Mouse (Mus musculus) megakaryocyte progenitor cell, adult 5-6 weeks (primary cell): Measurements from ENCODE around the gene Cables2. TPM values are rescaled to one million over a fixed set of nuclear protein-coding genes. Genes with fewer than 3 reads are reported as not detected.

Experiments
- ATAC-seq: replicated peaks from 2 replicates; pipeline ENCODE4 v1.8.0; 2016; ENCODE audit warnings: mild to moderate bottlenecking, moderate TSS enrichment, inconsistent platforms; ENCODE audit not compliant: poor library complexity
- total RNA-seq, 2 experiments: library from RNA; stranded (forward) in 1 of 2; stranded (reverse) in 1 of 2; fragments of 157-497, 149-512 nt in 1 of 2; fragments of 200-1000 nt in 1 of 2; gene quantifications; 2 replicates each; pipeline versions ENCODE4 v1.2.3 to v1.2.4; 2015 to 2017

Gene Cables2
- total RNA-seq, 2 experiments from 2014 or later = 9.9 to 15.1 TPM

- peak; percentile 24 for ATAC-seq
Measured at GRCm38 (mm10) chr2:180256296-180257000, 16.8 kb downstream of the Cables2 start.

- ATAC-seq = no peak
Measured at GRCm38 (mm10) chr2:180255701-180256100, 17.6 kb downstream of the Cables2 start.

GRCm38 (mm10) chr2:180254436-180255209, 18.7 kb downstream of the Cables2 start:
- no peak for ATAC-seq

GRCm38 (mm10) chr2:180251838-180252237, 21.5 kb downstream of the Cables2 start:
- ATAC-seq = no peak

- peak; percentile 93 for ATAC-seq
Measured at GRCm38 (mm10) chr2:180250930-180251611, 22.2 kb downstream of the Cables2 start.

- ATAC-seq = no peak
Measured at GRCm38 (mm10) chr2:180248947-180249660, 24.2 kb downstream of the Cables2 start.

GRCm38 (mm10) chr2:180247916-180248315, 25.4 kb downstream of the Cables2 start:
- no peak for ATAC-seq

GRCm38 (mm10) chr2:180243108-180243507, 30.2 kb downstream of the Cables2 start:
- no peak for ATAC-seq

- peak; percentile 30; the same call in 1 of the 2 replicates for ATAC-seq
Measured at GRCm38 (mm10) chr2:180238591-180238990, 34.7 kb downstream of the Cables2 start.

GRCm38 (mm10) chr2:180237601-180238345, 35.5 kb downstream of the Cables2 start:
- ATAC-seq = no peak

- peak; percentile 87 for ATAC-seq
Measured at GRCm38 (mm10) chr2:180236930-180237329, 36.4 kb downstream of the Cables2 start.

- peak; percentile 40 for ATAC-seq
Measured at GRCm38 (mm10) chr2:180236500-180236899, 36.8 kb downstream of the Cables2 start.

GRCm38 (mm10) chr2:180235788-180236187, 37.5 kb downstream of the Cables2 start:
- ATAC-seq = no peak

GRCm38 (mm10) chr2:180234980-180235379, 38.3 kb downstream of the Cables2 start:
- no peak for ATAC-seq

- no peak for ATAC-seq
Measured at GRCm38 (mm10) chr2:180234353-180234752, 38.9 kb downstream of the Cables2 start.

GRCm38 (mm10) chr2:180233101-180233904, 40.0 kb downstream of the Cables2 start:
- no peak for ATAC-seq

- ATAC-seq = no peak
Measured at GRCm38 (mm10) chr2:180230482-180230881, 42.8 kb downstream of the Cables2 start.

GRCm38 (mm10) chr2:180229129-180229528, 44.2 kb downstream of the Cables2 start:
- ATAC-seq = no peak

GRCm38 (mm10) chr2:180228592-180228991, 44.7 kb downstream of the Cables2 start:
- no peak for ATAC-seq
